In genomic region chr7:24735970-24736670, GRCm38 (mm10) we compare ENCODE assay signal across 9 mouse cellular contexts. TPM values are rescaled to one million over a fixed set of nuclear protein-coding genes. Genes with fewer than 3 reads are reported as not detected.
A peak's percentile ranks its signal among the peaks of the same experiment; 100 is the strongest.
DNase-seq lines count a peak whose midpoint lies in the region; ATAC-seq lines count a peak whose summit lies in the region.
"Had no signal": no experiment of that assay in that cellular context is flagged by ENCODE, and none has a peak within 500 bp of the region (broad histone marks: within the 10 kb centered on the region; RNA-seq: fewer than 3 reads in every experiment).

No protein-coding gene starts in this region.

- DNase-seq in right cerebral cortex, postnatal 4 days = peak; percentile 8
- DNase-seq in right cerebral cortex, adult 2 months (ENCODE audit: low spot score in 2 of 2) = no peak
- peak; percentile 41 for DNase-seq in embryonic facial prominence, embryonic 11.5 days (ENCODE audit: low spot score)
- peak; percentile 12 for DNase-seq in kidney, adult 18-20 months
- DNase-seq in lung, postnatal 10 days = peak; percentile 36
- peak; percentile 8 for DNase-seq in splenic B cell, adult 2 months (ENCODE audit: low read depth, low spot score)
- no peak for DNase-seq in right cerebral cortex, postnatal 36 days (ENCODE audit: low spot score in 2 of 2)
- DNase-seq in left cerebral cortex, postnatal 25 days (ENCODE audit: low spot score in 2 of 2) = no peak

- H3K9me3 ChIP-seq in embryonic facial prominence, embryonic 11.5 days (replicated peaks; ENCODE audit: control insufficient read depth, low read length) = no peaks in the 10 kb centered on the region

- no peak overlapping the region; the same call in 1 of the 2 replicates for H3K4me2 ChIP-seq in embryonic facial prominence, embryonic 11.5 days (ENCODE audit: low read depth, low read length)

- no peak overlapping the region; the same call in 1 of the 2 replicates for H3K9ac ChIP-seq in embryonic facial prominence, embryonic 11.5 days (replicated peaks; ENCODE audit: low read length)

- no peaks in the 10 kb centered on the region for H3K27me3 ChIP-seq in embryonic facial prominence, embryonic 11.5 days (ENCODE audit: control insufficient read depth, insufficient read depth, low read length)
- H3K27me3 ChIP-seq in splenic B cell, adult 2 months (ENCODE audit: control insufficient read depth, insufficient read depth, low read length, poor library complexity, severe bottlenecking) = no peaks in the 10 kb centered on the region

- no peak overlapping the region for H3K27ac ChIP-seq in embryonic facial prominence, embryonic 11.5 days (replicated peaks; ENCODE audit: low read depth, low read length)

- H3K4me3 ChIP-seq in embryonic facial prominence, embryonic 11.5 days (ENCODE audit: low read depth, low read length) = no peak overlapping the region

- 15% methylated on average over 17 of the region's 17 CpGs for WGBS in embryonic facial prominence, embryonic 11.5 days

- ATAC-seq in embryonic facial prominence, embryonic 11.5 days (replicated peaks; ENCODE audit: insufficient number of reproducible peaks, low FRiP score, low TSS enrichment, low read depth) = 0 out of 2 replicates have a peak, but pooled peaks have one; percentile 34

- no peaks in the 10 kb centered on the region for H3K4me1 ChIP-seq in embryonic facial prominence, embryonic 11.5 days (ENCODE audit: control insufficient read depth, insufficient read depth, low read length)

- intact Hi-C loops in left cerebral cortex, postnatal 25 days (cut with DNase I) = no loop called here

- no peaks in the 10 kb centered on the region for H3K36me3 ChIP-seq in embryonic facial prominence, embryonic 11.5 days (replicated peaks; ENCODE audit: control insufficient read depth, insufficient read depth, low read depth, low read length)
- no peaks in the 10 kb centered on the region for H3K36me3 ChIP-seq in splenic B cell, adult 2 months (ENCODE audit: control insufficient read depth, insufficient read depth, low read length, poor library complexity, severe bottlenecking)

RNA-seq across cellular contexts. Expression of gene Gm4763, which starts 9.4 kb away (rescaled TPM):
- not detected in 2 replicates for polyA plus RNA-seq in embryonic facial prominence, embryonic 11.5 days (2014; fragmentation: Nextera tagmentation; extraction: Ambion mirVana)
- not detected for total RNA-seq in left cerebral cortex, postnatal 25 days (2021)
- total RNA-seq: liver, adult 2 months had no signal
- polyA plus RNA-seq: liver, adult 2 months had no signal

RNA-seq across cellular contexts. Expression of gene Cd177, which starts 24.0 kb away (rescaled TPM):
- not detected in 2 replicates for polyA plus RNA-seq in embryonic facial prominence, embryonic 11.5 days (2014; fragmentation: Nextera tagmentation; extraction: Ambion mirVana)
- total RNA-seq in left cerebral cortex, postnatal 25 days (2021) = not detected
- total RNA-seq: liver, adult 2 months had no signal

RNA-seq across cellular contexts. Expression of gene BC049730, which starts 27.1 kb away (rescaled TPM):
- polyA plus RNA-seq in embryonic facial prominence, embryonic 11.5 days (2014; fragmentation: Nextera tagmentation; extraction: Ambion mirVana) = not detected in 2 replicates
- not detected for total RNA-seq in left cerebral cortex, postnatal 25 days (2021)
- total RNA-seq: liver, adult 2 months had no signal
- polyA plus RNA-seq: liver, adult 2 months had no signal

RNA-seq across cellular contexts. Expression of gene Ceacam10, which starts 40.9 kb away (rescaled TPM):
- polyA plus RNA-seq in embryonic facial prominence, embryonic 11.5 days (2014; fragmentation: Nextera tagmentation; extraction: Ambion mirVana) = 0.29 and 0.34 TPM in 2 replicates
- not detected for total RNA-seq in left cerebral cortex, postnatal 25 days (2021)
- total RNA-seq: liver, adult 2 months had no signal
- polyA plus RNA-seq: liver, adult 2 months had no signal

RNA-seq across cellular contexts. Expression of gene Tex101, which starts 59.6 kb away (rescaled TPM):
- polyA plus RNA-seq in embryonic facial prominence, embryonic 11.5 days (2014; fragmentation: Nextera tagmentation; extraction: Ambion mirVana) = not detected in 2 replicates
- not detected for total RNA-seq in left cerebral cortex, postnatal 25 days (2021)
- total RNA-seq: liver, adult 2 months had no signal
- polyA plus RNA-seq: liver, adult 2 months had no signal

Comparison
In these comparisons a context has a peak if more than half of its experiments do, and no peak if none do; other contexts are left out.
1. DNase-seq: peak in right cerebral cortex, postnatal 4 days (single experiment), embryonic facial prominence, embryonic 11.5 days (single experiment), kidney, adult 18-20 months (single experiment), lung, postnatal 10 days (single experiment) and splenic B cell, adult 2 months (single experiment); none in right cerebral cortex, adult 2 months (0 of 2), right cerebral cortex, postnatal 36 days (0 of 2) and left cerebral cortex, postnatal 25 days (0 of 2).